Mouse (Mus musculus) testis, adult 2 months (tissue): Measurements from ENCODE around the gene Susd6. TPM values are rescaled to one million over a fixed set of nuclear protein-coding genes. Genes with fewer than 3 reads are reported as not detected.

Source experiments
- H3K27ac ChIP-seq: fragments of 200-500 bp; 2 replicates; pipeline ENCODE4 v1.5.1; 2012; ENCODE audit warnings: low read depth, low read length; ENCODE audit not compliant: control insufficient read depth, insufficient read depth
- H3K27me3 ChIP-seq: fragments of 200-500 bp; 2 replicates; pipeline ENCODE4 v1.6.1; 2012; ENCODE audit warnings: mild to moderate bottlenecking, low read length, moderate library complexity; ENCODE audit not compliant: control insufficient read depth, insufficient read depth
- H3K36me3 ChIP-seq: fragments of 200-500 bp; 2 replicates; pipeline ENCODE4 v1.6.1; 2012; ENCODE audit warnings: mild to moderate bottlenecking, low read length; ENCODE audit not compliant: control insufficient read depth, insufficient read depth
- H3K4me1 ChIP-seq: fragments of 200-500 bp; 2 replicates; pipeline ENCODE4 v1.6.1; 2012; ENCODE audit warnings: low read length; ENCODE audit not compliant: control insufficient read depth, insufficient read depth
- H3K4me3 ChIP-seq: fragments of 200-500 bp; 2 replicates; pipeline ENCODE4 v1.5.1; 2012; ENCODE audit warnings: low read depth, mild to moderate bottlenecking, low read length, moderate library complexity, mixed read lengths; ENCODE audit not compliant: control insufficient read depth
- CTCF ChIP-seq: fragments of 200-500 bp; IDR thresholded peaks from 2 replicates; pipeline ENCODE4 v1.5.1; 2012; ENCODE audit warnings: low read depth, mild to moderate bottlenecking, inconsistent platforms, low read length, moderate library complexity; ENCODE audit not compliant: control insufficient read depth, insufficient read depth, insufficient replicate concordance
- POLR2A ChIP-seq: fragments of 200-500 bp; IDR thresholded peaks from 2 replicates; pipeline ENCODE4 v1.6.1; 2012; ENCODE audit warnings: low read depth, mild to moderate bottlenecking, inconsistent platforms, low read length, moderate library complexity; ENCODE audit not compliant: control insufficient read depth
- polyA plus RNA-seq: library from polyadenylated mRNA; depleted of rRNA; stranded (reverse); fragments of >200 nt; gene quantifications from 2 replicates; pipeline ENCODE4 v1.2.3, GENCODE M21; 2012

Susd6 gene
- polyA plus RNA-seq, 1 experiment, result 46.0 TPM

GRCm38 (mm10) chr12:80793535-80793934 lies 3.2 kb downstream of the Susd6 start:
- Histone ChIP-seq H3K27ac (no peak overlapping the region), H3K4me3 (no peak overlapping the region), H3K4me1 (peaks cover 5% of the 10 kb centered on the region), H3K36me3 (no peaks in the 10 kb centered on the region), H3K27me3 (no peaks in the 10 kb centered on the region)
- TF ChIP-seq CTCF (no peak), POLR2A (no peak)

GRCm38 (mm10) chr12:80794522-80794921 lies 4.2 kb downstream of the Susd6 start:
- no peaks in the 10 kb centered on the region for H3K36me3 ChIP-seq
- no peak overlapping the region for H3K4me3 ChIP-seq
- H3K27me3 ChIP-seq, result no peaks in the 10 kb centered on the region
- H3K27ac ChIP-seq, result no peak overlapping the region
- no peak for TF ChIP-seq CTCF
- no peak for TF ChIP-seq POLR2A
- H3K4me1 ChIP-seq, result peaks cover 5% of the 10 kb centered on the region

- Histone ChIP-seq H3K36me3 (no peaks in the 10 kb centered on the region), H3K4me3 (no peak overlapping the region), H3K4me1 (peaks cover 2% of the 10 kb centered on the region), H3K27ac (no peak overlapping the region), H3K27me3 (no peaks in the 10 kb centered on the region)
- TF ChIP-seq CTCF, result no peak
- no peak for TF ChIP-seq POLR2A
These were observed 4.8 kb downstream of the Susd6 start for GRCm38 (mm10) chr12:80794935-80795785.

- H3K27ac ChIP-seq, result no peak overlapping the region
- H3K27me3 ChIP-seq, result no peaks in the 10 kb centered on the region
- H3K4me3 ChIP-seq, result no peak overlapping the region
- TF ChIP-seq CTCF (no peak), POLR2A (no peak)
- H3K4me1 ChIP-seq, result no peaks in the 10 kb centered on the region; the same call in none of the 2 replicates
- H3K36me3 ChIP-seq, result no peaks in the 10 kb centered on the region
These were observed 8.0 kb downstream of the Susd6 start for GRCm38 (mm10) chr12:80798271-80798670.

- H3K4me1 ChIP-seq, result no peaks in the 10 kb centered on the region; the same call in none of the 2 replicates
- H3K27ac ChIP-seq, result no peak overlapping the region
- TF ChIP-seq CTCF (no peak), POLR2A (no peak)
- H3K36me3 ChIP-seq, result no peaks in the 10 kb centered on the region
- H3K27me3 ChIP-seq, result no peaks in the 10 kb centered on the region
- H3K4me3 ChIP-seq, result no peak overlapping the region
These were observed 9.8 kb downstream of the Susd6 start for GRCm38 (mm10) chr12:80800156-80800555.

- H3K36me3 ChIP-seq, result no peaks in the 10 kb centered on the region
- TF ChIP-seq CTCF (no peak), POLR2A (no peak)
- H3K27ac ChIP-seq, result no peak overlapping the region
- H3K4me3 ChIP-seq, result no peak overlapping the region
- no peaks in the 10 kb centered on the region for H3K4me1 ChIP-seq
- H3K27me3 ChIP-seq, result no peaks in the 10 kb centered on the region
These were observed 11.1 kb downstream of the Susd6 start for GRCm38 (mm10) chr12:80801443-80801842.

- H3K36me3 ChIP-seq, result no peaks in the 10 kb centered on the region
- H3K27me3 ChIP-seq, result no peaks in the 10 kb centered on the region
- no peak overlapping the region for H3K4me3 ChIP-seq
- H3K4me1 ChIP-seq, result no peaks in the 10 kb centered on the region
- no peak for TF ChIP-seq POLR2A
- TF ChIP-seq CTCF, result no peak
- H3K27ac ChIP-seq, result no peak overlapping the region
These were observed 13.6 kb downstream of the Susd6 start for GRCm38 (mm10) chr12:80803924-80804323.

GRCm38 (mm10) chr12:80804861-80805428 lies 14.6 kb downstream of the Susd6 start:
- Histone ChIP-seq H3K36me3 (no peaks in the 10 kb centered on the region), H3K27ac (no peak overlapping the region), H3K27me3 (no peaks in the 10 kb centered on the region), H3K4me3 (no peak overlapping the region), H3K4me1 (no peaks in the 10 kb centered on the region)
- TF ChIP-seq POLR2A (no peak), CTCF (no peak)
